Mouse (Mus musculus) erythroblast, embryonic 14.5 days (primary cell): ENCODE measurements around the gene Cpvl.

ENCODE experiments used
- GATA1 ChIP-seq: IDR thresholded peaks from 2 replicates; pipeline ENCODE4 v1.6.1; 2012; ENCODE audit warnings: low read length, inconsistent platforms, mixed read lengths
- TAL1 ChIP-seq: IDR thresholded peaks from 3 replicates; pipeline ENCODE4 v1.6.1; 2012; ENCODE audit warnings: low read length, inconsistent platforms, mixed read lengths

- TF ChIP-seq GATA1 (no peak), TAL1 (no peak)
Observed at GRCm38 (mm10) chr6:53844626-53845025, 133.8 kb downstream of the Cpvl start.
